ENCODE assay signal across 8 mouse cellular contexts in the genomic region with DNA sequence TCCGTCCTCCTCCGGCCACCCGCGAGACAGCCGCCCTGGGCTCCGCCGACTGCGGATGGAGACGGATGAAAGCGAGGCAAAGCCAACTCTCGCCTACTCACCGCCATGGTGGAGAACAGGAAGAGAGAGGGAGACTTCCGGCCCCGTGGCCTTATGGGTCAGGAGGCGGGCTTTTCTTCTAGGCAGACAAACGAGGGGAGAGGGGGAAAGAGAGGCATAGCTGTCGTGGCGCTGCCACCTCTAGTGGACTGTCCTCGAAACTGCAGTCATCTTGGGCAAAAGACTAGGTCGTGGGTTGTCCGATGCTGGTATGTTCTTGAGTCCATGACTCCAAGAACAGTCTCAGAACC. TPM values are rescaled to one million over a fixed set of nuclear protein-coding genes. Genes with fewer than 3 reads are reported as not detected.
DNase-seq lines count a peak whose midpoint lies in the region; ATAC-seq and TF ChIP-seq lines count a peak whose summit lies in the region.

A gene (minus strand): TSS at position 182 of the 350 bp plus-strand sequence.

- no peaks in the 10 kb centered on the region for H3K27me3 ChIP-seq in embryonic facial prominence, embryonic 15.5 days
- H3K27me3 ChIP-seq in kidney, embryonic 14.5 days (ENCODE audit: control insufficient read depth, insufficient read depth, low read length) = no peaks in the 10 kb centered on the region
- H3K27me3 ChIP-seq in limb, embryonic 15.5 days = no peaks in the 10 kb centered on the region

- peak; percentile 45; the same call in 1 of the 2 replicates for TF ChIP-seq POLR2A in bone marrow, adult 2 months (IDR thresholded peaks at IDR 0.05; ENCODE audit: borderline replicate concordance, control insufficient read depth, low read depth, low read length)

- WGBS in bone marrow, adult 2 months = under 1% methylated on average over 21 of the region's 21 CpGs
- under 1% methylated on average over 21 of the region's 21 CpGs for WGBS in embryonic facial prominence, embryonic 15.5 days
- under 1% methylated on average over 21 of the region's 21 CpGs for WGBS in kidney, embryonic 14.5 days
- WGBS in limb, embryonic 15.5 days = under 1% methylated on average over 21 of the region's 21 CpGs

- peak within 1 kb of the TSS; percentile 81 for H3K4me3 ChIP-seq in bone marrow, adult 2 months (replicated peaks; ENCODE audit: control insufficient read depth, low read depth, low read length)
- peak within 1 kb of the TSS; percentile 71 for H3K4me3 ChIP-seq in embryonic facial prominence, embryonic 15.5 days (replicated peaks)
- peak within 1 kb of the TSS; percentile 97 for H3K4me3 ChIP-seq in kidney, embryonic 14.5 days (ENCODE audit: low read length)
- peak within 1 kb of the TSS; percentile 69 for H3K4me3 ChIP-seq in limb, embryonic 15.5 days

- H3K4me1 ChIP-seq in bone marrow, adult 2 months (ENCODE audit: control insufficient read depth, insufficient read depth, low read length) = no peaks in the 10 kb centered on the region; the same call in 1 of the 2 replicates
- H3K4me1 ChIP-seq in embryonic facial prominence, embryonic 15.5 days = peaks cover 31% of the 10 kb centered on the region
- peaks cover 19% of the 10 kb centered on the region; the same call in 1 of the 2 replicates for H3K4me1 ChIP-seq in kidney, embryonic 14.5 days (ENCODE audit: control insufficient read depth, insufficient read depth, low read length)
- peaks cover 34% of the 10 kb centered on the region for H3K4me1 ChIP-seq in limb, embryonic 15.5 days

- H3K36me3 ChIP-seq in embryonic facial prominence, embryonic 15.5 days = peaks cover 38% of the 10 kb centered on the region
- H3K36me3 ChIP-seq in kidney, embryonic 14.5 days (ENCODE audit: control insufficient read depth, insufficient read depth, low read length) = peaks cover 39% of the 10 kb centered on the region
- H3K36me3 ChIP-seq in limb, embryonic 15.5 days = peaks cover 37% of the 10 kb centered on the region

- H3K27ac ChIP-seq in bone marrow, adult 2 months (ENCODE audit: control insufficient read depth, insufficient read depth, low read depth, low read length, poor library complexity) = peak within 1 kb of the TSS; percentile 60; the same call in 1 of the 2 replicates
- peak within 1 kb of the TSS; percentile 87 for H3K27ac ChIP-seq in embryonic facial prominence, embryonic 15.5 days (replicated peaks)
- peak within 1 kb of the TSS; percentile 91 for H3K27ac ChIP-seq in kidney, embryonic 14.5 days (ENCODE audit: low read depth, low read length)
- H3K27ac ChIP-seq in limb, embryonic 15.5 days = peak within 1 kb of the TSS; percentile 89

- DNase-seq in 416B (ENCODE audit: low read depth) = peak; percentile 97
- peak; percentile 92 to 93 for DNase-seq in heart, adult 9 months (ENCODE audit: low spot score in 2 of 2)
- peak; percentile 82 to 87 for DNase-seq in monocyte, adult 2 months (ENCODE audit: low read depth in 1 of 2, low spot score in 2 of 2)
- DNase-seq in spleen, postnatal 36 days (ENCODE audit: low spot score in 2 of 2) = peak; percentile 92 to 94

- ATAC-seq in embryonic facial prominence, embryonic 15.5 days (ENCODE audit: insufficient number of reproducible peaks, low FRiP score, low TSS enrichment, low read depth) = peak; percentile 96
- ATAC-seq in kidney, embryonic 14.5 days (ENCODE audit: low FRiP score, low TSS enrichment) = peak; percentile 97
- ATAC-seq in limb, embryonic 15.5 days (ENCODE audit: insufficient number of reproducible peaks, low FRiP score, low TSS enrichment, low read depth) = peak; percentile 93

- H3K9ac ChIP-seq in embryonic facial prominence, embryonic 15.5 days = peak within 1 kb of the TSS; percentile 69
- peak within 1 kb of the TSS; percentile 99 for H3K9ac ChIP-seq in kidney, embryonic 14.5 days (ENCODE audit: low read depth, low read length)
- H3K9ac ChIP-seq in limb, embryonic 15.5 days = peak within 1 kb of the TSS; percentile 92

- H3K4me2 ChIP-seq in embryonic facial prominence, embryonic 15.5 days (replicated peaks) = peak within 1 kb of the TSS; percentile 81
- H3K4me2 ChIP-seq in kidney, embryonic 14.5 days (replicated peaks; ENCODE audit: low read depth, low read length) = peak within 1 kb of the TSS; percentile 87
- H3K4me2 ChIP-seq in limb, embryonic 15.5 days = peak within 1 kb of the TSS; percentile 73

- H3K9me3 ChIP-seq in embryonic facial prominence, embryonic 15.5 days (replicated peaks) = no peaks in the 10 kb centered on the region
- no peaks in the 10 kb centered on the region for H3K9me3 ChIP-seq in kidney, embryonic 14.5 days (ENCODE audit: control insufficient read depth, low read length)
- H3K9me3 ChIP-seq in limb, embryonic 15.5 days = no peaks in the 10 kb centered on the region

- TF ChIP-seq CTCF in bone marrow, adult 2 months (IDR thresholded peaks at IDR 0.05; ENCODE audit: control insufficient read depth, insufficient read depth, low read length) = peak; percentile 92

RNA-seq across cellular contexts. Expression of the gene that starts here (rescaled TPM):
- polyA plus RNA-seq in bone marrow, adult 2 months (2011; ENCODE audit: insufficient read depth, insufficient read length, low replicate concordance, missing spikeins) = 682 and 1,270 TPM in 2 replicates
- 427 and 463 TPM in 2 replicates for polyA plus RNA-seq in embryonic facial prominence, embryonic 15.5 days (2015; fragmentation: Nextera tagmentation; extraction: Ambion mirVana)
- 527 and 692 TPM in 2 replicates for polyA plus RNA-seq in kidney, embryonic 14.5 days (2014; fragmentation: Nextera tagmentation; extraction: Ambion mirVana)
- 425 and 483 TPM in 2 replicates for polyA plus RNA-seq in limb, embryonic 15.5 days (2015; fragmentation: Nextera tagmentation; extraction: Ambion mirVana)

Comparison
In these comparisons a context has a peak if more than half of its experiments do, and no peak if none do; other contexts are left out.
1. Peak in every context shown above with its lines: DNase-seq, ATAC-seq, H3K4me3 ChIP-seq and H3K27ac ChIP-seq.